Mouse (Mus musculus): Measurements from ENCODE around the gene Mta3. TPM values are rescaled to one million over a fixed set of nuclear protein-coding genes. Genes with fewer than 3 reads are reported as not detected.

Mta3 gene
- polyA plus RNA-seq, 1 experiment from 2014 or later = 44.5 TPM

GRCm38 (mm10) chr17:83849081-83849675 lies 143.2 kb downstream of the Mta3 start:
- Histone ChIP-seq H3K36me3 (replicated peaks; ENCODE audit: control insufficient read depth, insufficient read depth, low read depth, low read length) (no peaks in the 10 kb centered on the region), H3K9ac (replicated peaks; ENCODE audit: low read length) (no peak overlapping the region), H3K9me3 (replicated peaks; ENCODE audit: control insufficient read depth, low read length) (no peaks in the 10 kb centered on the region), H3K4me1 (ENCODE audit: control insufficient read depth, insufficient read depth, low read length) (no peaks in the 10 kb centered on the region; the same call in 1 of the 2 replicates), H3K4me3 (ENCODE audit: low read depth, low read length) (no peak overlapping the region), H3K27ac (replicated peaks; ENCODE audit: low read depth, low read length) (no peak overlapping the region), H3K27me3 (ENCODE audit: control insufficient read depth, insufficient read depth, low read length) (no peaks in the 10 kb centered on the region), H3K4me2 (ENCODE audit: low read depth, low read length) (no peak overlapping the region)
- no peak for ATAC-seq (replicated peaks; ENCODE audit: insufficient number of reproducible peaks, low FRiP score, low TSS enrichment, low read depth)
- DNase-seq (ENCODE audit: low spot score) = no peak
- 65% methylated on average over 12 of the region's 12 CpGs for WGBS

GRCm38 (mm10) chr17:83849717-83850116 lies 143.8 kb downstream of the Mta3 start:
- Histone ChIP-seq H3K9ac (replicated peaks; ENCODE audit: low read length) (no peak overlapping the region), H3K27ac (replicated peaks; ENCODE audit: low read depth, low read length) (no peak overlapping the region), H3K9me3 (replicated peaks; ENCODE audit: control insufficient read depth, low read length) (no peaks in the 10 kb centered on the region), H3K4me1 (ENCODE audit: control insufficient read depth, insufficient read depth, low read length) (no peaks in the 10 kb centered on the region; the same call in 1 of the 2 replicates), H3K4me2 (ENCODE audit: low read depth, low read length) (no peak overlapping the region), H3K27me3 (ENCODE audit: control insufficient read depth, insufficient read depth, low read length) (no peaks in the 10 kb centered on the region), H3K36me3 (replicated peaks; ENCODE audit: control insufficient read depth, insufficient read depth, low read depth, low read length) (no peaks in the 10 kb centered on the region), H3K4me3 (ENCODE audit: low read depth, low read length) (no peak overlapping the region)
- DNase-seq (ENCODE audit: low spot score) = no peak
- WGBS = 80% methylated on average over 5 of the region's 5 CpGs
- ATAC-seq (replicated peaks; ENCODE audit: insufficient number of reproducible peaks, low FRiP score, low TSS enrichment, low read depth) = 0 out of 2 replicates have a peak, but pooled peaks have one; percentile 35

- Histone ChIP-seq H3K4me1 (ENCODE audit: control insufficient read depth, insufficient read depth, low read length) (no peaks in the 10 kb centered on the region; the same call in 1 of the 2 replicates), H3K9ac (replicated peaks; ENCODE audit: low read length) (no peak overlapping the region), H3K4me2 (ENCODE audit: low read depth, low read length) (no peak overlapping the region), H3K36me3 (replicated peaks; ENCODE audit: control insufficient read depth, insufficient read depth, low read depth, low read length) (no peaks in the 10 kb centered on the region), H3K4me3 (ENCODE audit: low read depth, low read length) (no peak overlapping the region), H3K27ac (replicated peaks; ENCODE audit: low read depth, low read length) (no peak overlapping the region), H3K27me3 (ENCODE audit: control insufficient read depth, insufficient read depth, low read length) (no peaks in the 10 kb centered on the region), H3K9me3 (replicated peaks; ENCODE audit: control insufficient read depth, low read length) (no peaks in the 10 kb centered on the region)
- ATAC-seq (replicated peaks; ENCODE audit: insufficient number of reproducible peaks, low FRiP score, low TSS enrichment, low read depth) (no peak), DNase-seq (ENCODE audit: low spot score) (peak; percentile 90)
- WGBS = 13% methylated on average over 9 of the region's 9 CpGs
Observed at GRCm38 (mm10) chr17:83850458-83850857, 144.5 kb downstream of the Mta3 start.

- Histone ChIP-seq H3K4me3 (ENCODE audit: low read depth, low read length) (no peak overlapping the region), H3K4me2 (ENCODE audit: low read depth, low read length) (no peak overlapping the region), H3K27me3 (ENCODE audit: control insufficient read depth, insufficient read depth, low read length) (no peaks in the 10 kb centered on the region), H3K9me3 (replicated peaks; ENCODE audit: control insufficient read depth, low read length) (no peaks in the 10 kb centered on the region), H3K9ac (replicated peaks; ENCODE audit: low read length) (no peak overlapping the region), H3K36me3 (replicated peaks; ENCODE audit: control insufficient read depth, insufficient read depth, low read depth, low read length) (no peaks in the 10 kb centered on the region), H3K27ac (replicated peaks; ENCODE audit: low read depth, low read length) (no peak overlapping the region), H3K4me1 (ENCODE audit: control insufficient read depth, insufficient read depth, low read length) (no peaks in the 10 kb centered on the region; the same call in 1 of the 2 replicates)
- DNase-seq (ENCODE audit: low spot score) (no peak), ATAC-seq (replicated peaks; ENCODE audit: insufficient number of reproducible peaks, low FRiP score, low TSS enrichment, low read depth) (no peak)
- WGBS = 84% methylated on average over 5 of the region's 5 CpGs
Observed at GRCm38 (mm10) chr17:83850864-83851263, 144.9 kb downstream of the Mta3 start.

- Histone ChIP-seq H3K4me2 (ENCODE audit: low read depth, low read length) (no peak overlapping the region), H3K27me3 (ENCODE audit: control insufficient read depth, insufficient read depth, low read length) (no peaks in the 10 kb centered on the region), H3K36me3 (replicated peaks; ENCODE audit: control insufficient read depth, insufficient read depth, low read depth, low read length) (no peaks in the 10 kb centered on the region), H3K4me1 (ENCODE audit: control insufficient read depth, insufficient read depth, low read length) (no peaks in the 10 kb centered on the region; the same call in 1 of the 2 replicates), H3K4me3 (ENCODE audit: low read depth, low read length) (no peak overlapping the region), H3K9ac (replicated peaks; ENCODE audit: low read length) (no peak overlapping the region), H3K9me3 (replicated peaks; ENCODE audit: control insufficient read depth, low read length) (no peaks in the 10 kb centered on the region), H3K27ac (replicated peaks; ENCODE audit: low read depth, low read length) (no peak overlapping the region)
- WGBS = 46% methylated on average over 3 of the region's 3 CpGs
- DNase-seq (ENCODE audit: low spot score) (no peak), ATAC-seq (replicated peaks; ENCODE audit: insufficient number of reproducible peaks, low FRiP score, low TSS enrichment, low read depth) (no peak)
Observed at GRCm38 (mm10) chr17:83853831-83854230, 147.9 kb downstream of the Mta3 start.

DNA sequence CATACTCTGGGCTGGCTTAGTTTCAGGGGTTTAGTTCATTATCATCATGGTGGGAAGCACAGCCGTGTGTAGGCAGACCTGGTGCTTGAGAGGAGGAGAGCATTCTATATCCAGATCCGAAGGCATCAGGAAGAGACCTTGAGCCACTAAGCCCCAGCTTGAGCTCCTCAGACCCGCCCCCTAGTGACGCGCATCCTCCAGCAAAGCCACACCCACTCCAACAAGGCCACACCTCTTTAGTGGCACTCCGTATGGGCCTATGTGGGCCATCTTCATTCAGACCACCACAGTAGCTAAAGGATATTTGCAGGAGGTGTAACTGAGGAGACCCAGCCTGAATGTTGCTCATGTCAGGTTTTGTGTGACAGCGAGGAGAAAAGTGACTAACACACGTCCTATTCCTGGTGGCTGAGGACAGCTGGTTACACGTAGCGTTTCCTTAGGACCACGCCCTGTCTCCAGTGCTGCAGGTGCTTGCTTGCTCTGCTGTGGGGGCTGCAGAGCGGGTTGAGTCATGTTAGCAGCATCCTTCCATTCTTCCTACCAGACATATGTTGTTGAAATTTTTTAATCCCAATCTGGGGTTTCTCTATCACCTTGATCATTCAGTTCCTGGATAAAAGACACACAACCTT lies 148.4 kb downstream of the Mta3 start:
- no peak for ATAC-seq (replicated peaks; ENCODE audit: insufficient number of reproducible peaks, low FRiP score, low TSS enrichment, low read depth)
- Histone ChIP-seq H3K4me1 (ENCODE audit: control insufficient read depth, insufficient read depth, low read length) (no peaks in the 10 kb centered on the region), H3K27ac (replicated peaks; ENCODE audit: low read depth, low read length) (no peak overlapping the region), H3K27me3 (ENCODE audit: control insufficient read depth, insufficient read depth, low read length) (no peaks in the 10 kb centered on the region), H3K9ac (replicated peaks; ENCODE audit: low read length) (no peak overlapping the region), H3K4me3 (ENCODE audit: low read depth, low read length) (no peak overlapping the region), H3K36me3 (replicated peaks; ENCODE audit: control insufficient read depth, insufficient read depth, low read depth, low read length) (no peaks in the 10 kb centered on the region), H3K4me2 (ENCODE audit: low read depth, low read length) (no peak overlapping the region), H3K9me3 (replicated peaks; ENCODE audit: control insufficient read depth, low read length) (no peaks in the 10 kb centered on the region)
- no peak for DNase-seq (ENCODE audit: low spot score)
- 42% methylated on average over 12 of the region's 12 CpGs for WGBS

DNA sequence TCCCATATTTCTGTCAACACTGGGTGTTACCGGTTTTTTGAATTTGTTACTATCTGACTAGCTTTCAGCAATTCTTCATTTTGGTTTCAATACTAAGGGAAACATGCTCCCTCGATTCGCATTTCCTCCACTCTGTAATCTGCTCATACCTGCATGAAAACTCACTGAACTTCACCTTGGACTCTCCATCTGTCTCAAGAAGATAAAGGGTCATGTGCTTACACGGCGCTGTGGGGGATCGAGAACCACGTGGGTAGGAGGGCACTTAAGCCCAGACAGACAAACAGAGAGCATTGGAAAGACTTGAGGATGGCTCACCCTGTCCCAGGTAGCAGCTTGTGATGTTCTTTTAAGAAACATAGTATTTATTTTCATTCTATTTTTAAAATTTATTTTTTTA lies 152.4 kb downstream of the Mta3 start:
- no peak overlapping the region for H3K4me3 ChIP-seq (ENCODE audit: low read depth, low read length)
- DNase-seq (ENCODE audit: low spot score) = no peak
- H3K9ac ChIP-seq (replicated peaks; ENCODE audit: low read length) = no peak overlapping the region
- no peaks in the 10 kb centered on the region for H3K27me3 ChIP-seq (ENCODE audit: control insufficient read depth, insufficient read depth, low read length)
- H3K36me3 ChIP-seq (replicated peaks; ENCODE audit: control insufficient read depth, insufficient read depth, low read depth, low read length) = no peaks in the 10 kb centered on the region
- 87% methylated on average over 7 of the region's 7 CpGs for WGBS
- H3K9me3 ChIP-seq (replicated peaks; ENCODE audit: control insufficient read depth, low read length) = no peaks in the 10 kb centered on the region
- no peak overlapping the region for H3K4me2 ChIP-seq (ENCODE audit: low read depth, low read length)
- no peaks in the 10 kb centered on the region for H3K4me1 ChIP-seq (ENCODE audit: control insufficient read depth, insufficient read depth, low read length)
- H3K27ac ChIP-seq (replicated peaks; ENCODE audit: low read depth, low read length) = no peak overlapping the region
- no peak for ATAC-seq (replicated peaks; ENCODE audit: insufficient number of reproducible peaks, low FRiP score, low TSS enrichment, low read depth)

GRCm38 (mm10) chr17:83859639-83860038 lies 153.7 kb downstream of the Mta3 start:
- H3K9ac ChIP-seq (replicated peaks; ENCODE audit: low read length) = no peak overlapping the region
- H3K9me3 ChIP-seq (replicated peaks; ENCODE audit: control insufficient read depth, low read length) = no peaks in the 10 kb centered on the region
- H3K36me3 ChIP-seq (replicated peaks; ENCODE audit: control insufficient read depth, insufficient read depth, low read depth, low read length) = no peaks in the 10 kb centered on the region
- no peak overlapping the region for H3K4me3 ChIP-seq (ENCODE audit: low read depth, low read length)
- DNase-seq (ENCODE audit: low spot score) (no peak), ATAC-seq (replicated peaks; ENCODE audit: insufficient number of reproducible peaks, low FRiP score, low TSS enrichment, low read depth) (no peak)
- no peak overlapping the region for H3K4me2 ChIP-seq (ENCODE audit: low read depth, low read length)
- H3K27ac ChIP-seq (replicated peaks; ENCODE audit: low read depth, low read length) = no peak overlapping the region
- 86% methylated on average over 4 of the region's 4 CpGs for WGBS
- H3K4me1 ChIP-seq (ENCODE audit: control insufficient read depth, insufficient read depth, low read length) = no peaks in the 10 kb centered on the region
- H3K27me3 ChIP-seq (ENCODE audit: control insufficient read depth, insufficient read depth, low read length) = no peaks in the 10 kb centered on the region

All from embryonic facial prominence, embryonic 11.5 days (tissue).